Mouse (Mus musculus) heart, embryonic 15.5 days (tissue): ENCODE data around the gene Csmd2. TPM values are rescaled to one million over a fixed set of nuclear protein-coding genes. Genes with fewer than 3 reads are reported as not detected.

Experiments used
- ATAC-seq: fragments of 200-750 bp; cut with Nextera tagmentation; replicated peaks from 2 replicates; pipeline ENCODE4 v1.8.0; 2017; ENCODE audit warnings: low read depth, moderate TSS enrichment; ENCODE audit not compliant: insufficient number of reproducible peaks, insufficient read depth, low FRiP score
- H3K27ac ChIP-seq: fragments of 300-500 bp; sonication (generic); 2 replicates; pipeline ENCODE4 v1.5.1; 2015; ENCODE audit warnings: mild to moderate bottlenecking, inconsistent platforms
- H3K27me3 ChIP-seq: fragments of 300-500 bp; sonication (generic); 2 replicates; pipeline ENCODE4 v1.6.1; 2015; ENCODE audit warnings: inconsistent platforms
- H3K36me3 ChIP-seq: fragments of 300-500 bp; sonication (generic); 2 replicates; pipeline ENCODE4 v1.6.1; 2015; ENCODE audit warnings: mild to moderate bottlenecking, inconsistent platforms
- H3K4me1 ChIP-seq: fragments of 300-500 bp; sonication (generic); replicated peaks from 2 replicates; pipeline ENCODE4 v1.6.1; 2015; ENCODE audit warnings: inconsistent platforms
- H3K4me2 ChIP-seq: fragments of 300-500 bp; sonication (generic); 2 replicates; pipeline ENCODE4 v1.6.1; 2015; ENCODE audit warnings: inconsistent platforms, mild to moderate bottlenecking, moderate library complexity
- H3K4me3 ChIP-seq: fragments of 300-500 bp; sonication (generic); 2 replicates; pipeline ENCODE4 v1.5.1; 2015; ENCODE audit warnings: mild to moderate bottlenecking, inconsistent platforms
- H3K9ac ChIP-seq: fragments of 300-500 bp; sonication (generic); 2 replicates; pipeline ENCODE4 v1.6.1; 2015; ENCODE audit warnings: mild to moderate bottlenecking, inconsistent platforms
- H3K9me3 ChIP-seq: fragments of 300-500 bp; sonication (generic); replicated peaks from 2 replicates; pipeline ENCODE4 v1.6.1; 2016; ENCODE audit warnings: inconsistent platforms
- WGBS: fragments of 180-500 bp; shearing (Covaris S2); methylation state at CpG from one replicate; pipeline ENCODE4 v1.1.7; 2015; ENCODE audit warnings: mixed read lengths; 5-methylcytosine and 5-hydroxymethylcytosine counted together
- polyA plus RNA-seq: library from polyadenylated mRNA; unstranded; fragments of >200 nt; fragmentation: Nextera tagmentation; extraction: Ambion mirVana; gene quantifications from 2 replicates; pipeline ENCODE4 v1.2.1, GENCODE M21; 2015

Gene Csmd2
- polyA plus RNA-seq, 1 experiment from 2014 or later: 0.06 TPM

DNA sequence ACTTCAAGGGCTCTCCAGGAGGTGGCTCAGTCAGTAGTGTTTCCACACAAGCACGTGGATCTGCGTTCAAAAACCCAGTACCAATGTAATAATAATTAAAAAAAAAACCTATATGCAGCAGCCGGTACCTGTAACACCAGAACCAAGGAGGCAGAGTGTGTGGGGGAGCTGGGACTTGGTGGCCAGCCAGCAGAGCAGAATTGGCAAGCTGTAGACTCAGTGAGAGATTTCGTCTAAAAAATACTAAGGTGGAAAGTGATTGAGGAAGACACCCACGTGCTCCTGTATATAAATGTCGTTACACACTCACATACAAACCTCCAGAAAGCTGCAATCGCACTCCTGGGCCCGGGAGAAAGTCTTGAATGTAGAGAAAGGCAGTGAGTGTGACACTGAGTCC lies 316.4 kb downstream of the Csmd2 start:
- no peaks in the 10 kb centered on the region for H3K4me1 ChIP-seq
- no peak for ATAC-seq
- no peak overlapping the region for H3K4me2 ChIP-seq
- H3K9ac ChIP-seq: no peak overlapping the region
- no peaks in the 10 kb centered on the region for H3K9me3 ChIP-seq
- H3K4me3 ChIP-seq: no peak overlapping the region
- 64% methylated on average over 8 of the region's 8 CpGs for WGBS
- H3K36me3 ChIP-seq: no peaks in the 10 kb centered on the region
- H3K27ac ChIP-seq: no peak overlapping the region
- no peaks in the 10 kb centered on the region for H3K27me3 ChIP-seq

DNA sequence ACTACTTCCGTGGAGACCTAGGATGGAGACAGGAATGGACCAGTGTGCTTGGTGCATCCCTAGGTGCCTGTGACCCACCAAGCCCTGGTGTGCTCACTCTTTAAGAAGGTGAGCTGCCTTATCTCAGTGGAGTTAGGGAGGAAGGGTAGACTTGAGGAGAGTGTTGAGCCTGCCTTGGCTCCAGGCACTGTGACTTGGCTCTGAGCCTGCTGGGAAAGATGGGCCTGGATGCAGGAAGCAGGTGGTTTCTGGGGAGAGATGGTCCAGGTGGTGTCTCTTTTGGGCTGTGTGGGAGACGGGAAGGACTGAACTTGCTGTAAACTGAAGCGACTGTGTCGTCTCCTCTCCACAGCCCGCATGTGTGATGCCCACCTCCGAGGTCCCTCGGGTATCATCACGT lies 318.4 kb downstream of the Csmd2 start:
- Histone ChIP-seq H3K4me1 (no peaks in the 10 kb centered on the region), H3K9me3 (no peaks in the 10 kb centered on the region), H3K4me2 (no peak overlapping the region), H3K36me3 (no peaks in the 10 kb centered on the region), H3K27ac (no peak overlapping the region), H3K9ac (no peak overlapping the region), H3K4me3 (no peak overlapping the region), H3K27me3 (no peaks in the 10 kb centered on the region)
- ATAC-seq: no peak
- 88% methylated on average over 8 of the region's 8 CpGs for WGBS

DNA sequence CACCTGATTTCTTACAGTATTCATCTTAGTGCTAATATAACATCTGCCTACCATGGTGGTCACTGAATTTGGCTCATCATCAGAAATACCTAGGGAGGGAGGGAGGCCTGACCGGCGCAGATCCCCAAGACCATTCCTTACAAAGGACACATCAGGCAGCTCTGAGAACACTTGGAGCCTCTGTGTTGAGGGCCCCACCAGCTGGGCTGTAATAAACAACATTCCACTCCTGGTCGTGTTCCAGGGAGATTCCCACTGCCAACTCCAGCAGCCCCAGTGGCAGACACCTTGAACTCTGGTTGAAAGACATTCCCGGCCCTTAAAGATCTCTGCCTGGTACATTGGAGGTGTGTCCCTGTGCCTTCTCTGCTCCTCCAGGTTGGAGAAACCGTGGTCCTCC lies 327.7 kb downstream of the Csmd2 start:
- H3K4me1 ChIP-seq: no peaks in the 10 kb centered on the region
- 67% methylated on average over 5 of the region's 5 CpGs for WGBS
- H3K27ac ChIP-seq: no peak overlapping the region
- no peaks in the 10 kb centered on the region for H3K9me3 ChIP-seq
- ATAC-seq: no peak
- no peaks in the 10 kb centered on the region for H3K27me3 ChIP-seq
- no peak overlapping the region for H3K9ac ChIP-seq
- H3K36me3 ChIP-seq: no peaks in the 10 kb centered on the region
- no peak overlapping the region for H3K4me3 ChIP-seq
- H3K4me2 ChIP-seq: no peak overlapping the region

DNA sequence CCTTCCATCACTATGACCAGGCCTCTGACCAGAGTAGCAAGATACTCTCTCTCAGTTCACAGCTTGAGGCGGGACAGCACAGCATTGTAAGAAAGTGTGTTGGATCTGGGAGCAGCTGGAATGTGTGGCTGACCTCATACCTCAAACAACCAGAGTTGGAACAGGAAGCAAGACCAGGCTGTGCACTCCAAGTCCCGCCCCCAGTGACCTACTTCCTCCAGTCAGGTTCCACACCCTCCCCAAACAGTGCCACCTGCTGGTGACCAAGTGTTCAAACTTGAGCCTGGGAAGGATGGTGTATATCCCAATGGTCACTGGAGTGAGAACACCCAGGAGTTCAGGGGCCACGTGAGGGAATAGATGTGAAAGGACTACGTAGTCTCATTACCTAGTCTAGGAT lies 330.3 kb downstream of the Csmd2 start:
- no peak for ATAC-seq
- WGBS: 87% methylated on average over 4 of the region's 4 CpGs
- Histone ChIP-seq H3K4me1 (no peaks in the 10 kb centered on the region), H3K4me3 (no peak overlapping the region), H3K9ac (no peak overlapping the region), H3K4me2 (no peak overlapping the region), H3K36me3 (no peaks in the 10 kb centered on the region), H3K27ac (no peak overlapping the region), H3K27me3 (no peaks in the 10 kb centered on the region), H3K9me3 (no peaks in the 10 kb centered on the region)

DNA sequence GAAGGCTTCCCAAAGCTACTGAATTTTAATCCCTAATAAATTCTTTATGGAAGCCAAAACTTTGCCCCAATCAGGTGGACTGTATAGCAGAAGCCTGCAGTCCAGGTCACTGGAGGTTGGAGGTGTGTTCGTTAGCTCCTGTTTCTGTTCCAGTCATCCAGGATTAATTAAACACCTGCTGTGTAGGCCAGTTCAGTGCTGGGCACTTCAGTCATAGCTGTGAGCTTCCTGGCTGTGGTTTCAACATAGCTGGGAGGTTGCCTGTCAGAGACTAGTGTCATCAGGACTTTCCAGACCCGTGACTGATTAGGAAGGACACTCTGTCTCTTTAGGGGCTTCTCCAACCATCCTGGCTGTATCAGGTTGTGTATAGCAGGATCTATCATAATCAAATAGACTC lies 337.9 kb downstream of the Csmd2 start:
- Histone ChIP-seq H3K4me3 (no peak overlapping the region), H3K9ac (no peak overlapping the region), H3K27ac (no peak overlapping the region), H3K4me2 (no peak overlapping the region), H3K27me3 (no peaks in the 10 kb centered on the region), H3K4me1 (no peaks in the 10 kb centered on the region), H3K9me3 (no peaks in the 10 kb centered on the region), H3K36me3 (no peaks in the 10 kb centered on the region)
- WGBS: 68% methylated on average over 2 of the region's 2 CpGs
- ATAC-seq: no peak

DNA sequence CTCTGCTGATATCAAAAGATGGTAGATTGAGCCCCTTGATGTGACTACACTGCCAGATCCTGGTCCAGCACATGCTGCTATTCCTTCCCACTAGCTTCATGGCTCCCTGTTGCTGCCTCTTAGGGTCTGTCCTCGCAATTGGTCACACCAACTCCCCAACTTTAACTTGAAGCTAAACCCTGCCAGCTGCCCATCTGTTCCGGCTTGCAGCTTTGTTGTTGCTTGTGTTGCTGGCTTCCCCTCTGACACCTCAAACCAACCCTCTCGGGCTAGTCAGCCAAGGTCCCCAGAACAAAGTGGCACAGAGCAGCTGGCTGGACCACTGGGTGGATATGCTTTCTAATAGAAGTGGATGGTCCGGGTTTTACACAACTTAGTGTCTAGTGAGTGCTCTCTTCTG lies 339.1 kb downstream of the Csmd2 start:
- Histone ChIP-seq H3K27me3 (no peaks in the 10 kb centered on the region), H3K4me2 (no peak overlapping the region), H3K36me3 (no peaks in the 10 kb centered on the region), H3K27ac (no peak overlapping the region), H3K9me3 (no peaks in the 10 kb centered on the region), H3K4me1 (no peaks in the 10 kb centered on the region), H3K9ac (no peak overlapping the region), H3K4me3 (no peak overlapping the region)
- ATAC-seq: no peak
- WGBS: 68% methylated on average over 4 of the region's 4 CpGs

DNA sequence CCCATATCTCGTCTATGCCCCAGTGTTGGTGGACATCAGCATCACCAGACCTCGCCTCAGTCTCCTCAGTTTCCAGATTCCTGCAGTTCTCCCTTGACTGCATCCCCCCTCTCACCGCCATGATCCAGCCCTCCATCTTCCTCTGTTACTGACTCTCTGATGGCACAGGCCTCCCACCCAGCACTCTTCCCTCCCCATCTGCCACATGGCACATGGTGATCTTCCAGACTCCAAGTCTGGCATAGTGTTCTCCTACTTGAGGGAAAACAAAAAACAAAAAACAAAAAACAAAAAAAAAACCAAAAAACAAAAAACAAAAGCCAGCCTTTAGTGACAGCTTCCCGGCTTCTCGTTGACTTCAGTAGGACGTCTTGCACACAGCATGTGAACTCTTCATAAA lies 339.8 kb downstream of the Csmd2 start:
- ATAC-seq: no peak
- H3K9me3 ChIP-seq: no peaks in the 10 kb centered on the region
- H3K27me3 ChIP-seq: 0 out of 2 replicates have a peak, but pooled peaks cover 2% of the 10 kb centered on the region
- H3K4me3 ChIP-seq: no peak overlapping the region
- H3K4me1 ChIP-seq: no peaks in the 10 kb centered on the region
- H3K36me3 ChIP-seq: no peaks in the 10 kb centered on the region
- 72% methylated on average over 6 of the region's 6 CpGs for WGBS
- no peak overlapping the region for H3K4me2 ChIP-seq
- H3K9ac ChIP-seq: no peak overlapping the region
- no peak overlapping the region for H3K27ac ChIP-seq

DNA sequence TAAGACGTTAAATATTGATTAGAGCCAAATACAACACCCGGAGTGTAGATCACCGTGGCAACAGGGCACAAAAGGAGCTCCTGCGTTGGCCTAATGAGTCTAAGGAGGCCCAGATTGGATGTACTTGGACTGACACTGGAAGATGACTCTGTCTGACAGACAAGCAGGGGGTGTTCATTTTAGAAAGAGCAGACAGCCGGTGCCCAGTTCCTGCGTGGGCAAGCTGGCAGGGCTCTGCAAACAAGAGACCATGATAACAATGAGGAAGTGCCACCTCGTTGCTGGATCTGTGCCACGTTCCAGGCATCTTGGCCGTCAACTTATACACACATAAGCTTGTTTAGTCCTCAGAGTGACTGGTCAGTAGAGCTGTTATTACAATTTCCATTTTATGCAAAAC lies 342.9 kb downstream of the Csmd2 start:
- Histone ChIP-seq H3K27me3 (0 out of 2 replicates have a peak, but pooled peaks cover 7% of the 10 kb centered on the region), H3K9me3 (no peaks in the 10 kb centered on the region), H3K36me3 (no peaks in the 10 kb centered on the region), H3K9ac (no peak overlapping the region), H3K4me3 (no peak overlapping the region), H3K27ac (no peak overlapping the region), H3K4me1 (no peaks in the 10 kb centered on the region), H3K4me2 (no peak overlapping the region)
- no peak for ATAC-seq
- WGBS: 69% methylated on average over 9 of the region's 9 CpGs

DNA sequence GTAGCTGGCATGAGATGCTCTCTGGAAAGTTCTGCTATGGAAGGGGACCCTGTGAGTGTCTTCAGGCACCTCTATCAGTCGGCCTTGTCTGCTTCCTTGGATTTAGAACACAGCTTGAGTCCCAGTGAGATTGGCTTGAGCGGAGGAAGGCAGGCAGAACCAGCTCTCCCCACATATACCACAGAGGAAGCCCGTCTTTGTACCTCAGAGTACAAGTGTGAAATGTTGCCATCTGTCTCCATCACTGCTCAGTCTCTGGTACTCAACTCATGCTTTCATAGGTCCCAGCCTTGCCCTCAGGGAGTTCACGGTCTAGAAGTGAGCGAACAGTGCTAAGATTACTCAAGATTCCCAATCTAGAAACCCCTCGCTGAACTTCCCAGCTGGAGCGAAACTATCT lies 352.8 kb downstream of the Csmd2 start:
- ATAC-seq: no peak
- H3K4me1 ChIP-seq: no peaks in the 10 kb centered on the region
- H3K4me2 ChIP-seq: no peak overlapping the region
- H3K9me3 ChIP-seq: no peaks in the 10 kb centered on the region
- no peak overlapping the region for H3K4me3 ChIP-seq
- no peak overlapping the region for H3K27ac ChIP-seq
- WGBS: 77% methylated on average over 7 of the region's 7 CpGs
- H3K36me3 ChIP-seq: no peaks in the 10 kb centered on the region
- H3K27me3 ChIP-seq: peaks cover 7% of the 10 kb centered on the region; the same call in 1 of the 2 replicates
- no peak overlapping the region for H3K9ac ChIP-seq

DNA sequence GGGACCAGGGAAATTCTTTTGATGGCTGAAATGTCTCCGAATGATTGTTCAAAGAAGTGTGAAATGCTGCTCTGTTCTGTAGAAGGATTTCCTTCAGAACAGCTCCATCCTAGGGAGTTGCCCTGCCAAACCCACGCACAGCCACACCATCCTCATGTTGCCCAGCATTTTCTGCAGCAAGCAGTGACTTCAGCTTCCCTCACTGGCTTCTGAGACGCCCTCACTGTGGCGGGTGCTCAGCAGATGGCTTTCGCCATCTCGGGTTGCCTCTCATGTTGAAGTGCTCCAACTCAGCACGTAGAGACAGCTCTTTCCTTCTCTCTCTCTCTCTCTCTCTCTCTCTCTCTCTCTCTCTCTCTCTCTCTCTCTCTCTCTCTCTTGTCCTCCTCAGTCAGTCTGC lies 353.7 kb downstream of the Csmd2 start:
- WGBS: 42% methylated on average over 7 of the region's 7 CpGs
- Histone ChIP-seq H3K9me3 (no peaks in the 10 kb centered on the region), H3K27ac (no peak overlapping the region), H3K4me1 (no peaks in the 10 kb centered on the region), H3K4me2 (no peak overlapping the region), H3K9ac (no peak overlapping the region), H3K36me3 (no peaks in the 10 kb centered on the region), H3K4me3 (no peak overlapping the region), H3K27me3 (peaks cover 7% of the 10 kb centered on the region; the same call in 1 of the 2 replicates)
- no peak for ATAC-seq

DNA sequence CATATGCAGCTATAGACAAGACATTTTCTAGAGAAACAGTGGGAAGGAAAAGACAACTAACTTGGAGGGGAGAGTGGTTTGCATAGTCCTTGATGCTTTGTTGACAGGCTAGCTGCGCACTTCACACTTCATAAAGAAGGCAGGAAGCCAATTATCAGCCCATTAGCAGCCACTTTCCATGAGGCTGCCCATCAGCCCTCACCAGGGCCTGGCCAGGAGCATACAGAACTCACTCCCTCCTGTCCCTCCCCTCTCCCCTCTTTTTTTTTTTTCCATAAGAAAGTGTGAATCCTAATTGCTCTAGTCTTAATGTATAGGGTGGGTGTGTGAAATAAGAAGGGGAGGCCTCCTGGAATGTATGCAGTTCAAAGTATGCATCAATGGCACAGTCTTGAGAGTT lies 354.6 kb downstream of the Csmd2 start:
- H3K4me1 ChIP-seq: no peaks in the 10 kb centered on the region
- no peaks in the 10 kb centered on the region for H3K36me3 ChIP-seq
- 44% methylated on average over 1 of the region's 1 CpGs for WGBS
- H3K27ac ChIP-seq: no peak overlapping the region
- H3K9me3 ChIP-seq: no peaks in the 10 kb centered on the region
- H3K9ac ChIP-seq: no peak overlapping the region
- H3K27me3 ChIP-seq: peaks cover 7% of the 10 kb centered on the region; the same call in 1 of the 2 replicates
- no peak overlapping the region for H3K4me3 ChIP-seq
- no peak overlapping the region for H3K4me2 ChIP-seq
- no peak for ATAC-seq

DNA sequence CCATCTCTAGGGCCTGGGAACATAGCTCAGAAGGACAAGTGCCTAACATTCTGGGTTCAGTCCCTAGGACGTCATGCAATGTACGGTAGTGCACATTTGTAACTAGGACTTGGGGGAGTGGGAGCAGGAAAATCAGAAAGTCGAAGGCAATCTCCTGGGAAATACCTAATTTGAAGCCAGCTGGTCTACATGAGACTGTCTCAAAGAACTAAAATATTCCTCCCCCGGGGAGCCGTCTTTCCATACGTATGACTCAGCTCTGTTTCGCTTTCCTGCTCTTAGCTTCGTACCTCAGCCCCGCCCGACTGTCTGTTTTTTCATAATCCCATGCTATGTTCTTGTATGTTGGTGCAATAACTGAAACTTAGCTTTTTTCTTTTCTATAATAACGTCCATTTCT lies 371.1 kb downstream of the Csmd2 start:
- ATAC-seq: no peak
- no peak overlapping the region for H3K27ac ChIP-seq
- no peak overlapping the region for H3K4me3 ChIP-seq
- no peaks in the 10 kb centered on the region for H3K4me1 ChIP-seq
- no peak overlapping the region for H3K4me2 ChIP-seq
- H3K9ac ChIP-seq: no peak overlapping the region
- no peaks in the 10 kb centered on the region for H3K9me3 ChIP-seq
- H3K27me3 ChIP-seq: no peaks in the 10 kb centered on the region
- WGBS: 76% methylated on average over 11 of the region's 11 CpGs
- no peaks in the 10 kb centered on the region for H3K36me3 ChIP-seq
